Mouse (Mus musculus): ENCODE data around the gene Rbm48.

Gene Rbm48

DNA sequence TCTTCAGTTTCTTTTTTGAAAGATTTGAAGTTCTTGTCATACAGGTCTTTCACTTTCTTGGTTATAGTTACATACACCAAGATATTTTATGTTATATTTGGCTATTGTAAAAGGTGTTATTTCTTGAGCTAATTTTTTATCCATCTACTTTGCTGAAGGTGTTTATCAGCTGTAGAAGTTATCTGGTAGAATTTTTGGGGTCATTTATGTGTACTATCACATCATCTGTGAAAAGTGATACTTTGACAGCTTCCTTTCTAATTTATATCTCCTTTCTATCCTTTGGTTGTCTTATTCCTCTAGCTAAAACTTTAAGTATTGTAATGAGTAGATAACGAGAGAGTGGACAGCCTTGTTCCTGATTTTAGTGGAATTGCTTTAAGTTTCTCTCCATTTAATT is 44.9 kb downstream of the Rbm48 start:
- no peak for DNase-seq (ENCODE audit: low spot score in 2 of 2)

GRCm38 (mm10) chr5:3546226-3546625 is 50.2 kb downstream of the Rbm48 start:
- peak in 1 of 2 experiments; percentile 19 for DNase-seq (ENCODE audit: low spot score in 2 of 2)

GRCm38 (mm10) chr5:3544480-3544769 is 52.0 kb downstream of the Rbm48 start:
- no peak for DNase-seq (ENCODE audit: low spot score in 2 of 2)

- peak; percentile 95 to 97 for DNase-seq (ENCODE audit: low spot score in 2 of 2)
Observed at GRCm38 (mm10) chr5:3543629-3544479, 52.5 kb downstream of the Rbm48 start, which contains the start of gene Fam133b. Gene Fam133b, plus strand, starts transcription at chr5:3543833.

DNA sequence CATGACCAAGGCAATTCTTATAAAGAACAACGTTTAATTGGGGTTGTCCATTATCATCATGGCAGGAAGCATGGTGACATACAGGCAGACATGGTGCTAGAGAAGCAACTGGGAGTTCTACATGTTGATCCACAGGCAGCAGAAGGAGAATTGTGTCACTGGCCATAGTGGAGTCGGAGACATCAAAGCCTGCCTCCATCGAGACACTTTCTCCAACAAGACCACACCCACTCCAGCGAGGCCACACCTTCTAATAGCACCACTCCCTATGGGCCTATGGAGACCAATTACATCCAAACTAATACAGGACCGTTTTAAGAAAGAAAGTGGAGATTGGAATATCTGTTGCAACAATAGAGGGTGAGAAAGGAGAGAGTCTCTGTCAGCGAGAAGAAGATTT is 54.5 kb downstream of the Rbm48 start:
- peak in 1 of 2 experiments; percentile 21 for DNase-seq (ENCODE audit: low spot score in 2 of 2)

- DNase-seq (ENCODE audit: low spot score in 2 of 2) = no peak
Observed at GRCm38 (mm10) chr5:3538505-3539472, 57.6 kb downstream of the Rbm48 start.

GRCm38 (mm10) chr5:3536592-3537212 is 59.7 kb downstream of the Rbm48 start:
- no peak for DNase-seq (ENCODE audit: low spot score in 2 of 2)

Data from right cerebral cortex, postnatal 10 days (tissue).